Comparison of ENCODE assay signal across 10 mouse cellular contexts in genomic region chr2:174116929-174117328, GRCm38 (mm10). TPM values are rescaled to one million over a fixed set of nuclear protein-coding genes. Genes with fewer than 3 reads are reported as not detected.
DNase-seq lines count a peak whose midpoint lies in the region; ATAC-seq and TF ChIP-seq lines count a peak whose summit lies in the region.
"Had no signal": no experiment of that assay in that cellular context is flagged by ENCODE, and none has a peak within 500 bp of the region (broad histone marks: within the 10 kb centered on the region; RNA-seq: fewer than 3 reads in every experiment).

No protein-coding gene starts in this region.

- peaks cover 17% of the 10 kb centered on the region for H3K4me1 ChIP-seq in heart, embryonic 12.5 days (replicated peaks)
- 0 out of 2 replicates have a peak, but pooled peaks cover 4% of the 10 kb centered on the region for H3K4me1 ChIP-seq in heart, embryonic 11.5 days (ENCODE audit: control insufficient read depth, insufficient read depth, low read length)
- no peaks in the 10 kb centered on the region for H3K4me1 ChIP-seq in MEL (ENCODE audit: control insufficient read depth in 1 of 2, insufficient read depth in 2 of 2, low read length in 2 of 2)
- H3K4me1 ChIP-seq in embryonic facial prominence, embryonic 10.5 days, result peaks cover 32% of the 10 kb centered on the region
- H3K4me1 ChIP-seq in midbrain, embryonic 15.5 days, result no peaks in the 10 kb centered on the region
- peaks cover 3% of the 10 kb centered on the region; the same call in 1 of the 2 replicates for H3K4me1 ChIP-seq in liver, embryonic 12.5 days

- peaks cover 86% of the 10 kb centered on the region for H3K36me3 ChIP-seq in heart, embryonic 12.5 days
- H3K36me3 ChIP-seq in heart, embryonic 11.5 days (ENCODE audit: control insufficient read depth, insufficient read depth, low read length), result peaks cover 17% of the 10 kb centered on the region
- no peaks in the 10 kb centered on the region for H3K36me3 ChIP-seq in MEL (ENCODE audit: control insufficient read depth in 1 of 2, insufficient read depth in 2 of 2, low read length in 2 of 2)
- peaks cover 76% of the 10 kb centered on the region for H3K36me3 ChIP-seq in embryonic facial prominence, embryonic 10.5 days (replicated peaks)
- no peaks in the 10 kb centered on the region for H3K36me3 ChIP-seq in midbrain, embryonic 15.5 days (replicated peaks)
- peaks cover 91% of the 10 kb centered on the region for H3K36me3 ChIP-seq in liver, embryonic 12.5 days

- TF ChIP-seq POLR2A in MEL (IDR thresholded peaks at IDR 0.05; ENCODE audit: control insufficient read depth in 1 of 2, insufficient read depth in 1 of 2, low read depth in 1 of 2, low read length in 2 of 2, poor library complexity in 1 of 2), result no peak

- no peak overlapping the region for H3K4me3 ChIP-seq in heart, embryonic 12.5 days
- no peak overlapping the region for H3K4me3 ChIP-seq in heart, embryonic 11.5 days (ENCODE audit: low read depth, low read length)
- no peak overlapping the region for H3K4me3 ChIP-seq in MEL (ENCODE audit: control insufficient read depth in 1 of 2, insufficient read depth in 1 of 2, low read depth in 2 of 2, low read length in 2 of 2)
- no peak overlapping the region for H3K4me3 ChIP-seq in embryonic facial prominence, embryonic 10.5 days
- no peak overlapping the region for H3K4me3 ChIP-seq in midbrain, embryonic 15.5 days
- no peak overlapping the region for H3K4me3 ChIP-seq in liver, embryonic 12.5 days
- H3K4me3 ChIP-seq: limb, embryonic 13.5 days had no signal

- peak; percentile 27 for DNase-seq in MEL (ENCODE audit: low read depth, low spot score)
- DNase-seq in embryonic facial prominence, embryonic 10.5 days (ENCODE audit: low spot score), result peak; percentile 41
- DNase-seq in right cerebral cortex, adult 18-20 months, result no peak
- DNase-seq: kidney, postnatal 14 days had no signal

- H3K4me2 ChIP-seq in heart, embryonic 12.5 days, result peak overlapping the region; percentile 23; the same call in 1 of the 2 replicates
- H3K4me2 ChIP-seq in heart, embryonic 11.5 days, result no peak overlapping the region
- H3K4me2 ChIP-seq in midbrain, embryonic 15.5 days, result no peak overlapping the region
- no peak overlapping the region for H3K4me2 ChIP-seq in liver, embryonic 12.5 days
- H3K4me2 ChIP-seq: limb, embryonic 13.5 days had no signal

- ATAC-seq in heart, embryonic 12.5 days (ENCODE audit: insufficient number of reproducible peaks, low FRiP score), result 0 out of 2 replicates have a peak, but pooled peaks have one; percentile 33
- no peak for ATAC-seq in heart, embryonic 11.5 days (replicated peaks; ENCODE audit: insufficient number of reproducible peaks, low FRiP score, low TSS enrichment)
- peak; percentile 43; the same call in 1 of the 2 replicates for ATAC-seq in midbrain, embryonic 15.5 days (replicated peaks)
- ATAC-seq in liver, embryonic 12.5 days, result no peak
- ATAC-seq in erythroblast, adult 5-6 weeks (replicated peaks; ENCODE audit: low FRiP score, poor library complexity, severe bottlenecking), result no peak

- TF ChIP-seq RAD21 in MEL (IDR thresholded peaks at IDR 0.05; ENCODE audit: low read depth, low read length), result no peak

- no peaks in the 10 kb centered on the region for H3K27me3 ChIP-seq in heart, embryonic 12.5 days (replicated peaks)
- no peaks in the 10 kb centered on the region for H3K27me3 ChIP-seq in heart, embryonic 11.5 days (ENCODE audit: control insufficient read depth, insufficient read depth, low read length)
- H3K27me3 ChIP-seq in MEL (ENCODE audit: control insufficient read depth in 1 of 2, insufficient read depth in 2 of 2, low read length in 2 of 2), result no peaks in the 10 kb centered on the region
- H3K27me3 ChIP-seq in embryonic facial prominence, embryonic 10.5 days (replicated peaks; ENCODE audit: low read depth, poor library complexity, severe bottlenecking), result no peaks in the 10 kb centered on the region
- no peaks in the 10 kb centered on the region for H3K27me3 ChIP-seq in midbrain, embryonic 15.5 days (replicated peaks)
- H3K27me3 ChIP-seq in liver, embryonic 12.5 days (replicated peaks), result no peaks in the 10 kb centered on the region
- H3K27me3 ChIP-seq: limb, embryonic 13.5 days had no signal

- TF ChIP-seq EP300 in MEL (IDR thresholded peaks at IDR 0.05; ENCODE audit: low read depth in 1 of 2, low read length in 2 of 2), result no peak

- H3K9me3 ChIP-seq in heart, embryonic 12.5 days (replicated peaks), result no peaks in the 10 kb centered on the region
- H3K9me3 ChIP-seq in heart, embryonic 11.5 days (replicated peaks; ENCODE audit: control insufficient read depth, low read length), result no peaks in the 10 kb centered on the region
- no peaks in the 10 kb centered on the region for H3K9me3 ChIP-seq in MEL (replicated peaks; ENCODE audit: insufficient read depth, low read length)
- H3K9me3 ChIP-seq in embryonic facial prominence, embryonic 10.5 days, result no peaks in the 10 kb centered on the region
- H3K9me3 ChIP-seq in midbrain, embryonic 15.5 days, result no peaks in the 10 kb centered on the region
- H3K9me3 ChIP-seq in liver, embryonic 12.5 days (replicated peaks), result no peaks in the 10 kb centered on the region
- H3K9me3 ChIP-seq: limb, embryonic 13.5 days had no signal

- no peak for TF ChIP-seq CTCF in MEL (IDR thresholded peaks at IDR 0.05 in 2 of 3, conservative IDR thresholded peaks at IDR 0.05 in 1 of 3; ENCODE audit: control insufficient read depth in 1 of 3, insufficient read depth in 1 of 3, low read depth in 2 of 3, low read length in 3 of 3, poor library complexity in 1 of 3, severe bottlenecking in 1 of 3)

- H3K9ac ChIP-seq in heart, embryonic 12.5 days, result no peak overlapping the region
- H3K9ac ChIP-seq in heart, embryonic 11.5 days (ENCODE audit: low read depth, low read length), result no peak overlapping the region
- no peak overlapping the region for H3K9ac ChIP-seq in MEL (ENCODE audit: control insufficient read depth, low read depth, low read length, poor library complexity, severe bottlenecking)
- H3K9ac ChIP-seq in midbrain, embryonic 15.5 days, result no peak overlapping the region
- H3K9ac ChIP-seq in liver, embryonic 12.5 days, result no peak overlapping the region
- H3K9ac ChIP-seq: limb, embryonic 13.5 days had no signal

- 53% methylated on average over 16 of the region's 16 CpGs for WGBS in heart, embryonic 12.5 days
- WGBS in heart, embryonic 11.5 days (ENCODE audit: insufficient replicate concordance), result 57% methylated on average over 16 of the region's 16 CpGs
- 49% methylated on average over 16 of the region's 16 CpGs for WGBS in embryonic facial prominence, embryonic 10.5 days
- 73% methylated on average over 16 of the region's 16 CpGs for WGBS in midbrain, embryonic 15.5 days
- 74% methylated on average over 16 of the region's 16 CpGs for WGBS in liver, embryonic 12.5 days (ENCODE audit: insufficient replicate concordance)

- H3K27ac ChIP-seq in heart, embryonic 12.5 days (ENCODE audit: poor library complexity, severe bottlenecking), result 0 out of 2 replicates have a peak overlapping the region, but pooled peaks have one; percentile 5
- no peak overlapping the region for H3K27ac ChIP-seq in heart, embryonic 11.5 days (ENCODE audit: low read depth, low read length)
- no peak overlapping the region for H3K27ac ChIP-seq in MEL (ENCODE audit: control insufficient read depth, low read depth, low read length)
- no peak overlapping the region for H3K27ac ChIP-seq in embryonic facial prominence, embryonic 10.5 days (replicated peaks)
- H3K27ac ChIP-seq in midbrain, embryonic 15.5 days, result no peak overlapping the region
- no peak overlapping the region for H3K27ac ChIP-seq in liver, embryonic 12.5 days
- H3K27ac ChIP-seq: limb, embryonic 13.5 days had no signal

- no peaks in the 10 kb centered on the region for H3K79me2 ChIP-seq in MEL (ENCODE audit: control insufficient read depth, insufficient read depth, low read length, poor library complexity)

TF ChIP-seq in MEL, 35 proteins besides CTCF, POLR2A, EP300 and RAD21 (continues in another document):
- TF ChIP-seq E2F4 (IDR thresholded peaks at IDR 0.05; ENCODE audit: borderline replicate concordance, low read depth, low read length), result no peak
- TF ChIP-seq MYC (IDR thresholded peaks at IDR 0.05; ENCODE audit: low read depth, low read length), result no peak
- no peak for TF ChIP-seq ZNF384 (IDR thresholded peaks at IDR 0.05; ENCODE audit: low read depth, low read length)
- TF ChIP-seq USF2 (IDR thresholded peaks at IDR 0.05; ENCODE audit: borderline replicate concordance in 1 of 2, insufficient read depth in 1 of 2, low read depth in 1 of 2, low read length in 2 of 2), result no peak
- TF ChIP-seq GATA1 (IDR thresholded peaks at IDR 0.05; ENCODE audit: low read depth, low read length), result no peak
- TF ChIP-seq SMC3 (IDR thresholded peaks at IDR 0.05; ENCODE audit: low read depth, low read length), result no peak
- TF ChIP-seq ZKSCAN1 (IDR thresholded peaks at IDR 0.05; ENCODE audit: low read depth, low read length), result no peak

RNA-seq across cellular contexts. Expression of gene Npepl1, which starts 6.8 kb away (rescaled TPM):
- polyA plus RNA-seq in heart, embryonic 12.5 days (2016; fragmentation: Nextera tagmentation; extraction: Ambion mirVana), result 45.5 and 46.1 TPM in 2 replicates
- polyA plus RNA-seq in heart, embryonic 11.5 days (2014; fragmentation: Nextera tagmentation; extraction: Ambion mirVana), result 38.2 and 38.7 TPM in 2 replicates
- 13.3 and 17.3 TPM in 2 replicates for total RNA-seq in MEL (2012; rRNA removed)
- 10 to 100 TPM in 1 of 2 experiments, not detected in 1; 46.9 TPM for polyA plus RNA-seq in MEL (2012; ENCODE audit: insufficient read depth in 1 of 2, insufficient read length in 2 of 2, low read depth in 1 of 2, low replicate concordance in 2 of 2, missing spikeins in 1 of 2)
- polyA plus RNA-seq in embryonic facial prominence, embryonic 10.5 days (2016; fragmentation: Nextera tagmentation; extraction: Ambion mirVana), result 38.4 and 40.5 TPM in 2 replicates
- 17.4 and 19.6 TPM in 2 replicates for polyA plus RNA-seq in midbrain, embryonic 15.5 days (2015; fragmentation: Nextera tagmentation; extraction: Ambion mirVana)
- polyA plus RNA-seq in liver, embryonic 12.5 days (2016; fragmentation: Nextera tagmentation; extraction: Ambion mirVana), result 43.6 and 44.5 TPM in 2 replicates
- 4.6 and 11.0 TPM in 2 replicates for total RNA-seq in erythroblast, adult 5-6 weeks (2015; ENCODE audit: low replicate concordance)
- total RNA-seq in erythroblast, adult 5-6 weeks (2017; ENCODE audit: low replicate concordance), result 2.0 and 4.3 TPM in 2 replicates

RNA-seq across cellular contexts. Expression of gene Stx16, which starts 40.8 kb away (rescaled TPM):
- 10.5 and 11.2 TPM in 2 replicates for polyA plus RNA-seq in heart, embryonic 12.5 days (2016; fragmentation: Nextera tagmentation; extraction: Ambion mirVana)
- polyA plus RNA-seq in heart, embryonic 11.5 days (2014; fragmentation: Nextera tagmentation; extraction: Ambion mirVana), result 8.4 and 10.3 TPM in 2 replicates
- total RNA-seq in MEL (2012; rRNA removed), result 13.5 and 14.8 TPM in 2 replicates
- polyA plus RNA-seq in MEL (2012; ENCODE audit: insufficient read depth in 1 of 2, insufficient read length in 2 of 2, low read depth in 1 of 2, low replicate concordance in 2 of 2, missing spikeins in 1 of 2), result 10 to 100 TPM in 1 of 2 experiments, not detected in 1; 22.3 TPM
- polyA plus RNA-seq in embryonic facial prominence, embryonic 10.5 days (2016; fragmentation: Nextera tagmentation; extraction: Ambion mirVana), result 10.6 and 11.2 TPM in 2 replicates
- polyA plus RNA-seq in midbrain, embryonic 15.5 days (2015; fragmentation: Nextera tagmentation; extraction: Ambion mirVana), result 15.2 and 16.7 TPM in 2 replicates
- polyA plus RNA-seq in liver, embryonic 12.5 days (2016; fragmentation: Nextera tagmentation; extraction: Ambion mirVana), result 4.5 and 4.9 TPM in 2 replicates
- 2.1 and 6.1 TPM in 2 replicates for total RNA-seq in erythroblast, adult 5-6 weeks (2015; ENCODE audit: low replicate concordance)
- 7.1 and 8.5 TPM in 2 replicates for total RNA-seq in erythroblast, adult 5-6 weeks (2017; ENCODE audit: low replicate concordance)

Comparison
In these comparisons a context has a peak if more than half of its experiments do, and no peak if none do; other contexts are left out.
1. ATAC-seq: peak in heart, embryonic 12.5 days (single experiment) and midbrain, embryonic 15.5 days (single experiment); none in heart, embryonic 11.5 days (single experiment), liver, embryonic 12.5 days (single experiment) and erythroblast, adult 5-6 weeks (single experiment).